ENCODE assay signal across 34 mouse cellular contexts in the genomic region with DNA sequence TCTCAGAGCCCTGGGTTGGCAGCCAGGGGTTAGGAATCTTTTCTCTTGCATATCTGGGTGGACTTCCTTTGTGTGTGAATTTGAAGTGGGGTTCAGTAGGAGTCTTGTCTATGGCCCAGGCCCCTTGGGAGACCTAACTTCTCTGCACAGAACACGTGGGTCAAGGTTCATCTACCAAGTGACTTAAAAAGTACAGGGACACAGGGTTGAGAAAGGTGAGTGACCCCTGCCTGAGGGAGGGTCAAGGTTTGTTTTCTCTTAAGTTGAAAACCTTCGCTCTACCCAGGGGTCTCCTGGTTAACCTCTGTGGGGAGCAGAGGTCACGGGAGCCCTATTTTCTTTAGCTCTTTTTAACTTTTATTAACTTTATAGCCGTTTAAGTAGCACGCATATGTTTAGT. TPM values are rescaled to one million over a fixed set of nuclear protein-coding genes. Genes with fewer than 3 reads are reported as not detected.
DNase-seq lines count a peak whose midpoint lies in the region; ATAC-seq and TF ChIP-seq lines count a peak whose summit lies in the region.
"Had no signal": no experiment of that assay in that cellular context is flagged by ENCODE, and none has a peak within 500 bp of the region (broad histone marks: within the 10 kb centered on the region; RNA-seq: fewer than 3 reads in every experiment).

No protein-coding gene starts in this region.

- no peak for TF ChIP-seq POLR2A in kidney, adult 2 months (IDR thresholded peaks at IDR 0.05; ENCODE audit: low read depth, low read length)

- H3K27ac ChIP-seq in heart, embryonic 12.5 days (ENCODE audit: poor library complexity, severe bottlenecking) = peak overlapping the region; percentile 50
- peak overlapping the region; percentile 21 for H3K27ac ChIP-seq in kidney, adult 2 months (ENCODE audit: insufficient read depth, low read depth, low read length)
- H3K27ac ChIP-seq in kidney, embryonic 16.5 days (ENCODE audit: low read length) = peak overlapping the region; percentile 62
- H3K27ac ChIP-seq in hindbrain, embryonic 11.5 days (ENCODE audit: low read depth, low read length) = no peak overlapping the region
- H3K27ac ChIP-seq: embryonic facial prominence, embryonic 13.5 days; hindbrain, embryonic 14.5 days; liver, embryonic 12.5 days had no signal

- no peak for DNase-seq in heart, adult 18-20 months
- DNase-seq in kidney, adult 2 months = peak; percentile 69
- DNase-seq in kidney, postnatal 10 days = no peak
- DNase-seq in kidney, postnatal 36 days = peak; percentile 41 to 46
- DNase-seq in hindbrain, embryonic 11.5 days (ENCODE audit: low spot score) = no peak
- DNase-seq: adrenal gland, postnatal 14 days; cerebellum, adult 11 months; cerebellum, adult 9-10 months; cerebellum, postnatal 36 days; lung, adult 18-20 months; lung, postnatal 4 days; thymus, postnatal 4 days had no signal

- H3K36me3 ChIP-seq in heart, embryonic 12.5 days = peaks cover 28% of the 10 kb centered on the region
- H3K36me3 ChIP-seq in kidney, adult 2 months (ENCODE audit: control insufficient read depth, insufficient read depth, low read length) = no peaks in the 10 kb centered on the region
- H3K36me3 ChIP-seq in kidney, embryonic 16.5 days (ENCODE audit: insufficient read depth, low read length) = peaks cover 18% of the 10 kb centered on the region
- H3K36me3 ChIP-seq in hindbrain, embryonic 11.5 days (ENCODE audit: control insufficient read depth, insufficient read depth, low read length) = 0 out of 2 replicates have a peak, but pooled peaks cover 4% of the 10 kb centered on the region

- H3K4me1 ChIP-seq in heart, embryonic 12.5 days (replicated peaks) = peaks cover 36% of the 10 kb centered on the region
- H3K4me1 ChIP-seq in kidney, adult 2 months (ENCODE audit: control insufficient read depth, insufficient read depth, low read length) = peaks cover 26% of the 10 kb centered on the region
- peaks cover 43% of the 10 kb centered on the region for H3K4me1 ChIP-seq in kidney, embryonic 16.5 days (ENCODE audit: insufficient read depth, low read length)
- H3K4me1 ChIP-seq in hindbrain, embryonic 11.5 days (replicated peaks; ENCODE audit: control insufficient read depth, insufficient read depth, low read length) = no peaks in the 10 kb centered on the region

- H3K9me3 ChIP-seq in heart, embryonic 12.5 days (replicated peaks) = peaks cover 15% of the 10 kb centered on the region
- peaks cover 22% of the 10 kb centered on the region for H3K9me3 ChIP-seq in kidney, embryonic 16.5 days (ENCODE audit: low read length)
- no peaks in the 10 kb centered on the region for H3K9me3 ChIP-seq in hindbrain, embryonic 11.5 days (ENCODE audit: control insufficient read depth, low read length)

- no peak for TF ChIP-seq CTCF in kidney, adult 2 months (conservative IDR thresholded peaks at IDR 0.05; ENCODE audit: insufficient read depth, insufficient read length, low read depth, low read length)

- H3K4me2 ChIP-seq in heart, embryonic 12.5 days = no peak overlapping the region
- no peak overlapping the region for H3K4me2 ChIP-seq in kidney, embryonic 16.5 days (replicated peaks; ENCODE audit: low read depth, low read length)
- H3K4me2 ChIP-seq in hindbrain, embryonic 11.5 days (replicated peaks; ENCODE audit: low read depth, low read length) = no peak overlapping the region; the same call in 1 of the 2 replicates
- H3K4me2 ChIP-seq: embryonic facial prominence, embryonic 13.5 days; hindbrain, embryonic 14.5 days; limb, embryonic 13.5 days; liver, embryonic 12.5 days; midbrain, embryonic 12.5 days had no signal

- H3K27me3 ChIP-seq in heart, embryonic 12.5 days (replicated peaks) = no peaks in the 10 kb centered on the region
- no peaks in the 10 kb centered on the region for H3K27me3 ChIP-seq in kidney, adult 2 months (replicated peaks; ENCODE audit: control insufficient read depth, insufficient read depth, low read length)
- no peaks in the 10 kb centered on the region for H3K27me3 ChIP-seq in kidney, embryonic 16.5 days (ENCODE audit: insufficient read depth, low read length)
- no peaks in the 10 kb centered on the region for H3K27me3 ChIP-seq in hindbrain, embryonic 11.5 days (ENCODE audit: control insufficient read depth, insufficient read depth, low read length)
- H3K27me3 ChIP-seq: embryonic facial prominence, embryonic 13.5 days; heart, embryonic 15.5 days; limb, embryonic 13.5 days; midbrain, embryonic 12.5 days had no signal

- H3K4me3 ChIP-seq in heart, embryonic 12.5 days = no peak overlapping the region
- no peak overlapping the region for H3K4me3 ChIP-seq in kidney, adult 2 months (ENCODE audit: insufficient read depth, low read depth, low read length)
- H3K4me3 ChIP-seq in kidney, embryonic 16.5 days (ENCODE audit: low read length) = no peak overlapping the region
- H3K4me3 ChIP-seq in hindbrain, embryonic 11.5 days (ENCODE audit: low read depth, low read length) = no peak overlapping the region
- H3K4me3 ChIP-seq: embryonic facial prominence, embryonic 13.5 days; erythroblast, embryonic 14.5 days; heart, embryonic 15.5 days; limb, embryonic 13.5 days; liver, embryonic 12.5 days; megakaryocyte, embryonic 14.5 days; midbrain, embryonic 12.5 days had no signal

- no peak for ATAC-seq in heart, embryonic 12.5 days (ENCODE audit: insufficient number of reproducible peaks, low FRiP score)
- no peak for ATAC-seq in kidney, embryonic 16.5 days (ENCODE audit: low FRiP score, low TSS enrichment)
- ATAC-seq in hindbrain, embryonic 11.5 days (ENCODE audit: low FRiP score) = no peak
- ATAC-seq: CD4-positive, CD25-positive, alpha-beta regulatory T cell, adult 4 months; forebrain, embryonic 16.5 days; inflammation-experienced regulatory T-cells, adult 6 months; liver, embryonic 12.5 days; lung, postnatal 0 days had no signal

- 85% methylated on average over 5 of the region's 5 CpGs for WGBS in heart, embryonic 12.5 days
- WGBS in kidney, adult 2 months = 40% methylated on average over 5 of the region's 5 CpGs
- 26% methylated on average over 5 of the region's 5 CpGs for WGBS in kidney, embryonic 16.5 days
- WGBS in hindbrain, embryonic 11.5 days = 71% methylated on average over 5 of the region's 5 CpGs

- no peak overlapping the region for H3K9ac ChIP-seq in heart, embryonic 12.5 days
- H3K9ac ChIP-seq in kidney, embryonic 16.5 days (replicated peaks; ENCODE audit: low read length) = no peak overlapping the region
- H3K9ac ChIP-seq in hindbrain, embryonic 11.5 days (ENCODE audit: low read depth, low read length) = no peak overlapping the region
- H3K9ac ChIP-seq: embryonic facial prominence, embryonic 13.5 days; heart, embryonic 15.5 days; hindbrain, embryonic 14.5 days; limb, embryonic 13.5 days; liver, embryonic 12.5 days; midbrain, embryonic 12.5 days had no signal

RNA-seq across cellular contexts. Expression of a gene that starts 7.9 kb away (rescaled TPM):
- polyA plus RNA-seq in heart, embryonic 12.5 days (2016; fragmentation: Nextera tagmentation; extraction: Ambion mirVana) = 23.3 and 28.9 TPM in 2 replicates
- total RNA-seq in heart, adult 18-20 months (2021) = 1 to 10 TPM; 3.4 to 4.7 TPM
- polyA plus RNA-seq in kidney, adult 2 months (2012; rRNA removed) = 6.2 and 7.7 TPM in 2 replicates
- polyA plus RNA-seq in kidney, embryonic 16.5 days (2015; fragmentation: Nextera tagmentation; extraction: Ambion mirVana) = 18.7 and 23.6 TPM in 2 replicates
- 75.9 and 83.3 TPM in 2 replicates for polyA plus RNA-seq in hindbrain, embryonic 11.5 days (2014; fragmentation: Nextera tagmentation; extraction: Ambion mirVana)
- polyA plus RNA-seq: inflammation-experienced regulatory T-cells, adult 6 months had no signal

RNA-seq across cellular contexts. Expression of a gene that starts 34.9 kb away (rescaled TPM):
- 15.4 and 15.5 TPM in 2 replicates for polyA plus RNA-seq in heart, embryonic 12.5 days (2016; fragmentation: Nextera tagmentation; extraction: Ambion mirVana)
- total RNA-seq in heart, adult 18-20 months (2021) = 1 to 10 TPM; 2.7 to 4.0 TPM
- 1.7 and 2.2 TPM in 2 replicates for polyA plus RNA-seq in kidney, adult 2 months (2012; rRNA removed)
- 24.8 and 27.9 TPM in 2 replicates for polyA plus RNA-seq in kidney, embryonic 16.5 days (2015; fragmentation: Nextera tagmentation; extraction: Ambion mirVana)
- 46.2 and 47.3 TPM in 2 replicates for polyA plus RNA-seq in hindbrain, embryonic 11.5 days (2014; fragmentation: Nextera tagmentation; extraction: Ambion mirVana)

RNA-seq across cellular contexts. Expression of a gene that starts 44.5 kb away (rescaled TPM):
- polyA plus RNA-seq in heart, embryonic 12.5 days (2016; fragmentation: Nextera tagmentation; extraction: Ambion mirVana) = 0.13 TPM in 1 of 2 replicates, not detected in the other
- total RNA-seq in heart, adult 18-20 months (2021) = not detected
- polyA plus RNA-seq in kidney, adult 2 months (2012; rRNA removed) = 1.7 and 2.1 TPM in 2 replicates
- 0.08 and 0.12 TPM in 2 replicates for polyA plus RNA-seq in kidney, embryonic 16.5 days (2015; fragmentation: Nextera tagmentation; extraction: Ambion mirVana)
- polyA plus RNA-seq in hindbrain, embryonic 11.5 days (2014; fragmentation: Nextera tagmentation; extraction: Ambion mirVana) = not detected in 2 replicates
- total RNA-seq: adrenal gland, postnatal 14 days; gastrocnemius, adult 8-10 months; layer of hippocampus, postnatal 25 days; left cerebral cortex, adult 8-10 months; left cerebral cortex, postnatal 36 days had no signal
- polyA plus RNA-seq: CD4-positive, CD25-positive, alpha-beta regulatory T cell, adult 4 months; embryonic facial prominence, embryonic 13.5 days; erythroblast, embryonic 14.5 days; forebrain, embryonic 11.5 days; forebrain, embryonic 16.5 days; hindbrain, embryonic 14.5 days; inflammation-experienced regulatory T-cells, adult 6 months; liver, embryonic 12.5 days; lung, postnatal 0 days; midbrain, embryonic 12.5 days; neural tube, embryonic 14.5 days; small intestine, adult 2 months; stomach, embryonic 14.5 days had no signal

RNA-seq across cellular contexts. Expression of a gene that starts 52.7 kb away (rescaled TPM):
- polyA plus RNA-seq in heart, embryonic 12.5 days (2016; fragmentation: Nextera tagmentation; extraction: Ambion mirVana) = 1.6 and 2.4 TPM in 2 replicates
- total RNA-seq in heart, adult 18-20 months (2021) = under 1 TPM; 0.26 to 0.30 TPM
- polyA plus RNA-seq in kidney, adult 2 months (2012; rRNA removed) = 449 and 451 TPM in 2 replicates
- polyA plus RNA-seq in kidney, embryonic 16.5 days (2015; fragmentation: Nextera tagmentation; extraction: Ambion mirVana) = 34.7 and 35.8 TPM in 2 replicates
- 4.6 and 5.4 TPM in 2 replicates for polyA plus RNA-seq in hindbrain, embryonic 11.5 days (2014; fragmentation: Nextera tagmentation; extraction: Ambion mirVana)

Comparison
In these comparisons a context has a peak if more than half of its experiments do, and no peak if none do; other contexts are left out.
1. DNase-seq: peak in kidney, adult 2 months (single experiment) and kidney, postnatal 36 days (2 of 2); none in heart, adult 18-20 months (0 of 2), kidney, postnatal 10 days (single experiment) and hindbrain, embryonic 11.5 days (single experiment).